Mouse (Mus musculus) forebrain, embryonic 16.5 days (tissue): ENCODE measurements around the gene Trp53rka. TPM values are rescaled to one million over a fixed set of nuclear protein-coding genes. Genes with fewer than 3 reads are reported as not detected.

ENCODE experiments used
- ATAC-seq: fragments of 200-750 bp; cut with Nextera tagmentation; 2 replicates; pipeline ENCODE4 v1.8.0; 2017; ENCODE audit warnings: mild to moderate bottlenecking, moderate library complexity
- H3K27ac ChIP-seq: fragments of 300-500 bp; sonication (generic); 2 replicates; pipeline ENCODE4 v1.5.1; 2014; ENCODE audit warnings: low read length, control low read depth
- H3K27me3 ChIP-seq: fragments of 300-500 bp; sonication (generic); replicated peaks from 2 replicates; pipeline ENCODE4 v1.6.1; 2014; ENCODE audit warnings: low read length; ENCODE audit not compliant: control insufficient read depth, insufficient read depth
- H3K36me3 ChIP-seq: fragments of 300-500 bp; sonication (generic); 2 replicates; pipeline ENCODE4 v1.6.1; 2014; ENCODE audit not compliant: control insufficient read depth, insufficient read depth
- H3K4me1 ChIP-seq: fragments of 300-500 bp; sonication (generic); replicated peaks from 2 replicates; pipeline ENCODE4 v1.6.1; 2014; ENCODE audit warnings: low read length; ENCODE audit not compliant: control insufficient read depth, insufficient read depth
- H3K4me2 ChIP-seq: fragments of 300-500 bp; sonication (generic); 2 replicates; pipeline ENCODE4 v1.6.1; 2014; ENCODE audit warnings: mild to moderate bottlenecking, low read length, control low read depth
- H3K4me3 ChIP-seq: fragments of 300-500 bp; sonication (generic); replicated peaks from 2 replicates; pipeline ENCODE4 v1.5.1; 2014; ENCODE audit warnings: mild to moderate bottlenecking, low read length, control low read depth
- H3K9ac ChIP-seq: fragments of 300-500 bp; sonication (generic); replicated peaks from 2 replicates; pipeline ENCODE4 v1.6.1; 2014; ENCODE audit warnings: low read depth, low read length, control low read depth
- H3K9me3 ChIP-seq: fragments of 300-500 bp; sonication (generic); 2 replicates; pipeline ENCODE4 v1.6.1; 2016; ENCODE audit warnings: low read length; ENCODE audit not compliant: control insufficient read depth
- WGBS: fragments of 180-500 bp; shearing (Covaris S2); extraction: QIAGEN DNeasy Blood & Tissue Kit; methylation state at CpG from one replicate; pipeline ENCODE4 v1.1.7; 2014; 5-methylcytosine and 5-hydroxymethylcytosine counted together
- polyA plus RNA-seq: library from polyadenylated mRNA; unstranded; fragments of >200 nt; fragmentation: Nextera tagmentation; extraction: Ambion mirVana; gene quantifications from 2 replicates; pipeline ENCODE4 v1.2.1, GENCODE M21; 2015

Gene Trp53rka
- polyA plus RNA-seq, 1 experiment from 2014 or later, result 44.7 TPM

DNA sequence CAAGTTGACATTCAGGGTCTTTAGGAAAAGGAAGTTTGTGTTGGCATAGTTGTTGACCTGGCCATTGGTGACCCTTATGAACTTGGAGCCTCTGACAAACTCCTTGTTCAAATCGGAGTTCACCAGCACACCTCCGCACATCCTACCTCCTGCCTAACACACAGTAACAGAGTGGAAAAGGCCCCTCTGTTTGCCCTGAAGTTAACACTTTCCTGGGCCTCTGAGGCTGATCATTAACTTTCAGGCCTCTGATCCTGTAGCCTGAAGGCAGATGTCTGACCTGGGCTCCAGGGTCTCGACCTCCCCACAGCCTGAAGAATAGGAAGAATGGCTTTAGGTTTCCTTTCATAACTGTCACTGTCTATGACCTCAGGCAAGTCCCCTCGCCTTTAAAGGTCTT lies 51.5 kb downstream of the Trp53rka start:
- H3K27me3 ChIP-seq, result no peaks in the 10 kb centered on the region
- 79% methylated on average over 4 of the region's 4 CpGs for WGBS
- no peak overlapping the region for H3K27ac ChIP-seq

More for the DNA sequence above, 51.5 kb downstream of the Trp53rka start:
- Histone ChIP-seq H3K4me1 (no peaks in the 10 kb centered on the region), H3K36me3 (no peaks in the 10 kb centered on the region), H3K4me3 (no peak overlapping the region), H3K4me2 (no peak overlapping the region), H3K9me3 (no peaks in the 10 kb centered on the region), H3K9ac (no peak overlapping the region)
- ATAC-seq, result no peak

Other genes starting within 250 kb of the Trp53rka start
- 60.3 and 62.4 TPM in 2 replicates for gene Slc35c2, start 205.5 kb downstream of the Trp53rka start, polyA plus RNA-seq
- 107 and 115 TPM in 2 replicates for gene Elmo2, start 166.8 kb downstream of the Trp53rka start, polyA plus RNA-seq
- 6.3 and 6.6 TPM in 2 replicates for gene Zfp663, start 124.6 kb downstream of the Trp53rka start, polyA plus RNA-seq
- 12.3 and 13.4 TPM in 2 replicates for gene Zfp334, start 105.1 kb downstream of the Trp53rka start, polyA plus RNA-seq
- gene Ocstamp, start 92.9 kb downstream of the Trp53rka start, polyA plus RNA-seq, result not detected in 2 replicates
- 6.5 and 9.7 TPM in 2 replicates for gene Slc13a3, start 20.1 kb downstream of the Trp53rka start, polyA plus RNA-seq
- gene Slc2a10, start 10.5 kb upstream of the Trp53rka start, polyA plus RNA-seq, result 2.5 and 2.8 TPM in 2 replicates
- gene Eya2, start 101.7 kb upstream of the Trp53rka start, polyA plus RNA-seq, result 3.5 and 4.6 TPM in 2 replicates